Mouse (Mus musculus): ENCODE measurements at regions not wholly inside any gene's neighbourhood (a gene's known extent, or its start where the extent isn't known, plus 50 kb on each side); places are given as distances from the start of the nearest gene placed in this dataset.

- TF ChIP-seq EP300 (IDR thresholded peaks at IDR 0.05) (no peak), CTCF (IDR thresholded peaks at IDR 0.05) (peak; percentile 92)
Observed at GRCm38 (mm10) chr2:178664977-178665376, 234.6 kb downstream of the Cdh26 start.
